Mouse (Mus musculus) splenic B cell, adult 2 months (primary cell): ENCODE measurements at regions not wholly inside any gene's neighbourhood (a gene's known extent, or its start where the extent isn't known, plus 50 kb on each side); places are given as distances from the start of the nearest gene placed in this dataset.

Source experiments
- DNase-seq: peaks from one replicate; pipeline ENCODE4 v3.0.0-alpha.2; 2011; ENCODE audit warnings: low read depth, low spot score
- H3K27me3 ChIP-seq: 2 replicates; pipeline ENCODE4 v1.6.1; 2012; ENCODE audit warnings: mild to moderate bottlenecking, low read length, moderate library complexity, mixed read lengths; ENCODE audit not compliant: control insufficient read depth, poor library complexity, insufficient read depth, severe bottlenecking
- H3K36me3 ChIP-seq: 2 replicates; pipeline ENCODE4 v1.6.1; 2012; ENCODE audit warnings: mild to moderate bottlenecking, low read length, moderate library complexity, mixed read lengths; ENCODE audit not compliant: control insufficient read depth, poor library complexity, insufficient read depth, severe bottlenecking

GRCm38 (mm10) chr1:77748483-77749465, 233.9 kb upstream of the Epha4 start:
- no peaks in the 10 kb centered on the region for H3K27me3 ChIP-seq
- no peaks in the 10 kb centered on the region for H3K36me3 ChIP-seq
- no peak for DNase-seq

GRCm38 (mm10) chr1:77732099-77732498, 217.2 kb upstream of the Epha4 start:
- H3K27me3 ChIP-seq: no peaks in the 10 kb centered on the region
- no peak for DNase-seq
- no peaks in the 10 kb centered on the region for H3K36me3 ChIP-seq

GRCm38 (mm10) chr1:77727561-77727960, 212.7 kb upstream of the Epha4 start:
- H3K27me3 ChIP-seq: no peaks in the 10 kb centered on the region
- no peak for DNase-seq
- H3K36me3 ChIP-seq: no peaks in the 10 kb centered on the region

- no peaks in the 10 kb centered on the region for H3K36me3 ChIP-seq
- no peak for DNase-seq
- no peaks in the 10 kb centered on the region for H3K27me3 ChIP-seq
These were observed 208.4 kb upstream of the Epha4 start for GRCm38 (mm10) chr1:77723246-77723645.

DNA sequence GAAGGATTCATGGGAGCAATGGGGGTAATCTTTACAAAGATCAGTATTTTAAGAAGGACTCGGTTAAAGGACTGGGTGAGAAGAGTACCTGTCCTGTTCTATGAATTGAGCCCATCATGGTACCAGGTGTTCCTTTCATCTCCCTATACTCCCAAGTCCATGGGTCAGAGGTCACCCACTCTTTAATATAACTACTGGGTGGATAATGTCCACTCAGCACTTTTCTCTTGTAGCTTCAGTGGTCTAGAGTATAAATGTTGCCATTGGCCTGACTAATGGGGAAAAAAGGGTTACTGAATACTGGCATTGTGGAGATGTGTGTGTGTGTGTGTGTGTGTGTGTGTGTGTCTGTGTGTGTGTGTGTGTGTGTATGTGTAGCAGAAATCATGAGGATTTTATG, 206.0 kb upstream of the Epha4 start:
- no peaks in the 10 kb centered on the region for H3K27me3 ChIP-seq
- DNase-seq: no peak
- no peaks in the 10 kb centered on the region for H3K36me3 ChIP-seq

DNA sequence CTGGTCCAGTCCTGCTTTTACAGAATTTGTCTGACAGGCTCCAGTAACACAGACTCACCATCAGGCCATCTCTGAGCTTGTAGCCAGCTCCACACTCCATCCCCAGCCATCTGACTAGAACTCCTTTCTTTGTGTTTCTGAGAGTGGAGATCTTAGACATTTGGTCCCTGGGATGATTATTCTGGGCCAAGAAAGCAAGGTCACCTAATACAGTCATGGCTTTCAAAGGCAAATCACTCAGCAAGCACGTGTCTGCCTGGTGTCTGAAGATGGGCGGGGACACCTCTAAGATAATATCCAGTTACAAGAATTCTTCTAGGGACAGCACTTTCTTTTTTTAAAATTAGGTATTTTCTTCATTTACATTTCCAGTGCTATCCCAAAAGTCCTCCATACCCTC, 198.1 kb upstream of the Epha4 start:
- no peak for DNase-seq
- Histone ChIP-seq H3K27me3 (no peaks in the 10 kb centered on the region), H3K36me3 (no peaks in the 10 kb centered on the region)

GRCm38 (mm10) chr1:77708202-77709020, 193.5 kb upstream of the Epha4 start:
- Histone ChIP-seq H3K36me3 (no peaks in the 10 kb centered on the region), H3K27me3 (no peaks in the 10 kb centered on the region)
- no peak for DNase-seq

DNA sequence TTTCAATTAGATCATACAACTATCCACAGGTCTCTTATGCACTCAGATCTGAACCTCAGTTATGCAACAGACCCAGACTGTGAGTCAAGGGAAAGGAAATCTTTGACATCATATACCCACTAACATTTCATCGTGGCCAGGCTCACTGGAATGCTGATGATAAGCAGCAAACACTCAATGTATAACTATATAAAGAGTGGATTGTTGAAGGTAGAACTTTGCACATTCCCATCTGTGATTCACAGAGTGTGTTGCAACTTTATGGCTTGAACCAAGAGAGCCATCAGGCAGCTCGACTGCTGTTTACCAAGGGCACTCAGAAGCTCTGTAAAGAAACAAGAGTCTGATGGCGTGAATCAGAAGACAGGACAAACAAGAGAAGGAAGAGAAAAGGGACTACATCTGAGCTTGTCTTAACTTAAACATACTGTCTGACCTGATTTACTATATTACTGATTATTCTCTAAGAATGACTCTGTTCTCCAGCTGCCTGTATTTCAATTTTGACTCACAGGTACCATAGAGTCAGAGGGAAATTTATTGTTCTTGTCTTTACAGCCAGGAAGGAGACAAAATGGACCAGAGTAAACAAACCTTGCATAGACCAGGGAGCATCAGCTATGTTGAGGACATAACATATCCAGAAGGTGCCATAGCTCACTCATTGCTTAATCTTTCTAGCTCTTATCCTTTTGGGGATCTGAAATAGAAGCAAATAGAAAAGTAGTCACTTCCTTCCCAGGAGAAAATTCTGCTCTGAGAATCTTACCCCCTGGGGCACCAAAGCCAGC, 180.5 kb upstream of the Epha4 start:
- Histone ChIP-seq H3K36me3 (no peaks in the 10 kb centered on the region), H3K27me3 (no peaks in the 10 kb centered on the region)
- DNase-seq: no peak

DNA sequence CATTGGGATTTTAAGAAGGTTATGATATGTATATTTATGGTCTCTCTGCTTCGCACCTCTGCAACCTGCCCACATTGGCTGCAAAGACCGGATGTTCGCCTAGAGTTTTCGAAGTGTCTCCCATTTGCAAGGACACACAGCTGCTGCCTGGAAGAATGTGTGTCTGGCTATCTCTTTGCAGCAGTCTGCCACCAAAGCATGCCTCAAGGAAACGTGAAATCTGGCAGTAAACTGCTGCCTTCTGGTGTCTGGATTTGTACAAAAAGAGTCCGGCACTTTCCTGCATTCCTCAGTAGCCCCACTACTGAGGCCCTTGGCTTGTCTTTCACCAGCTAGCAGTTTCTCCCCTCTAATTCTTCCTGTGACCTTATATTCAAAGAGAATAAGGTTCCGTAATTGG, 148.5 kb upstream of the Epha4 start:
- DNase-seq: no peak

DNA sequence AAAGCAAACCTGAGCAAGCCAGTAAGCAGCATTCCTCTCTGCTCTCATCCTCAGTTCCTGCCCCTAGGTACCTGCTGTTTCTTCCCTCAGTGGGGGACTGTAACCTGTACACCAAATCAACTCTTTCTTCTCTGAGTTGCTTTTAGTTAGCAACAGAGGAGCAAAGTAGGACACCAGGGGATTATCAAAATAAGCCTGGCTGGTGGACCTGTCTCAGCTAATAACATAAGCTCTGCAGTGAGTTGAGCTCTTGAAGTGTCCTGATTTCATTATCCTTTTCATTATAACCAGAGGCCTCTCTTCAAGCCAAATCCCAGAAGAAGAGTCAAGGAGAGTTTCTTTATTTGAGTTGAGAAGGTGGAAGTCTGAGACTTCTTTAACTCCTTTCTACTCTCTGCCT, 145.5 kb upstream of the Epha4 start:
- Histone ChIP-seq H3K36me3 (no peaks in the 10 kb centered on the region), H3K27me3 (no peaks in the 10 kb centered on the region)
- DNase-seq: no peak

More for the DNA sequence above, 148.5 kb upstream of the Epha4 start:
- no peaks in the 10 kb centered on the region for H3K36me3 ChIP-seq
- H3K27me3 ChIP-seq: no peaks in the 10 kb centered on the region

DNA sequence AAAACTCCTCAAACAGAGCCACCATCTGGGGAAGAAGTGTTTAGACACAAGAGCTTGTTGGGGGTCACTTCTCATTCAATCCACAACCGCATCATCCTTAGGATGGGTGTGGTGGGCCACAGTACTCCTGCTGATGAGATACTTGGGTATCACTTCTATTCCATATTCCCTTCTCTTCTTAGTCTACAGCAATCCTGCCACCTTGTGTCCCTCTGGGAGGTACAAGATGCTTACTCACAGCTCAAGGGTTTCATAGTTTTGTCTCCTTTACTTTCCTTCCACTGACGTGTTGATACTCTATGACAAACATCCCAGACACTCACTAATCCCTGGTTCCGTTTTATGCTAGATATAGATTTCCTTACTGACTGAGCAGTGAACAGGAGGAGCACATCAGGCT, 122.1 kb upstream of the Epha4 start:
- no peak for DNase-seq
- Histone ChIP-seq H3K36me3 (no peaks in the 10 kb centered on the region), H3K27me3 (no peaks in the 10 kb centered on the region)

DNA sequence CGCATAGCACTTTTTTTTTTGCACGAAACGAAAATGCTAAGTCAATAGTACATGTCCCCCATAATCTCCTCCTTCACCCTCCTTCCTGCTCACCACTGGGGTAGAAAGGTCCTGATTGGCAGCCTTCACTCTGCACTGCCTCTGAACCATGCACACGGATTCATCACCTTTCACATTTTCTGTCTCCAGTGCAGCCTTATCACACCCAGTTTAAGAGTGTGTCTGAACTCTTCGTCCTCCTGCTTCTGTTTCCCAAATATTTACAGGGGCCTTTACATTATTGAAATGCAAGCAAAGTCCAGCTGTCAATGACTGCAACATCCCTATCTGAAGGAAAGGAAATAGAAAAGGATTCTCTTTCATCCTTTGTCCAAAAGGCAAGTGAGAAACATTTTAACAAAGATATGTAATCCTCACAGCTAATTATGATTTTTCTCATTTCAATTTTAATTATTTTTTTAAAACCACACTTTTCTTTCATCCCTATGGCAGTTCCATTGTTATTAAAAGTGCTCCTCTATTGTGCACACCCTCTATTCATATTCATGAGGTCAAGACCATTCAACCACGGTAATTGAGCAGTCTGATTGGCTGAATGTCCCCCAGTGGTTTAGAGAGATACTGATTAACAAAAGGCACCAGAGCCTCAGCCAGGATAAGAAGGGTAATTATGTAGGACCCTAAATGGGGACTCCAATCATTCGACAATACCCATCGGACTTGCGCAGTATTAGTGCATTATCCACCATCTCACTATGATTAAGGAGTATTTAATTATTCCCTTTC, 114.8 kb upstream of the Epha4 start:
- no peaks in the 10 kb centered on the region for H3K27me3 ChIP-seq
- H3K36me3 ChIP-seq: no peaks in the 10 kb centered on the region
- no peak for DNase-seq

- H3K36me3 ChIP-seq: no peaks in the 10 kb centered on the region
- H3K27me3 ChIP-seq: no peaks in the 10 kb centered on the region
- DNase-seq: no peak
These were observed 114.0 kb upstream of the Epha4 start for GRCm38 (mm10) chr1:77628861-77629260.

DNA sequence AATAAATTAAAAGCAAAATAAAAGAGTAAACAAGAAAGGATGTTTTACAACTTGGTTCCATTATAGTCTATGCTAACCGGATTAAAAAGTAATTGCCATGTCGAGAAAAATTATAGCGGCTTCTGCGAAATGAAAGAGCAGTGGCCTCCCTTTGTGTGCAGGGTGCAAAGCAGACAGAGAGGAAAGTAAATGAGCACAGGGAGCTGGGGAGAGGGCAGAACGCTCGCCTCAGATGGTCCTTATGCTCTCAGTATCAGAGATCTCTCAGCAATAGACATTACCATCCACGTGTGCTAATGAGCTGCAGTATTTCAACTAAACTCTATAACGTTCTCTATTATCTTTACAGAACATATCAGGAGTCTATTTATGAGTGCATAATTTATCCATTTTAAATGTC, 102.6 kb upstream of the Epha4 start:
- Histone ChIP-seq H3K36me3 (no peaks in the 10 kb centered on the region), H3K27me3 (no peaks in the 10 kb centered on the region)
- DNase-seq: no peak
